In genomic region chr7:80443124-80443523, GRCm38 (mm10) we compare ENCODE assay signal across 10 mouse cellular contexts.
"Had no signal": no experiment of that assay in that cellular context is flagged by ENCODE, and none has a peak within 500 bp of the region (broad histone marks: within the 10 kb centered on the region; RNA-seq: fewer than 3 reads in every experiment).

No protein-coding gene starts in this region.

- H3K27ac ChIP-seq: left cerebral cortex, adult 2 months; limb, embryonic 13.5 days; liver, embryonic 14.5 days; midbrain, embryonic 10.5 days; neural tube, embryonic 15.5 days; stomach, postnatal 0 days had no signal

- DNase-seq: kidney, postnatal 14 days; midbrain, embryonic 14.5 days; right cerebral cortex, adult 18-20 months had no signal

- H3K36me3 ChIP-seq: limb, embryonic 13.5 days; midbrain, embryonic 10.5 days; neural tube, embryonic 15.5 days had no signal

- H3K9ac ChIP-seq: limb, embryonic 13.5 days; liver, embryonic 14.5 days; neural tube, embryonic 15.5 days had no signal

- H3K9me3 ChIP-seq: limb, embryonic 13.5 days; midbrain, embryonic 10.5 days; neural tube, embryonic 15.5 days had no signal

- H3K27me3 ChIP-seq: limb, embryonic 13.5 days; neural tube, embryonic 15.5 days had no signal

- H3K4me2 ChIP-seq: limb, embryonic 13.5 days; neural tube, embryonic 15.5 days had no signal

- H3K4me3 ChIP-seq: left cerebral cortex, adult 2 months; limb, embryonic 13.5 days; midbrain, embryonic 10.5 days; myocyte; neural tube, embryonic 15.5 days had no signal
